9 mouse cellular contexts compared by ENCODE assay signal in the genomic region with DNA sequence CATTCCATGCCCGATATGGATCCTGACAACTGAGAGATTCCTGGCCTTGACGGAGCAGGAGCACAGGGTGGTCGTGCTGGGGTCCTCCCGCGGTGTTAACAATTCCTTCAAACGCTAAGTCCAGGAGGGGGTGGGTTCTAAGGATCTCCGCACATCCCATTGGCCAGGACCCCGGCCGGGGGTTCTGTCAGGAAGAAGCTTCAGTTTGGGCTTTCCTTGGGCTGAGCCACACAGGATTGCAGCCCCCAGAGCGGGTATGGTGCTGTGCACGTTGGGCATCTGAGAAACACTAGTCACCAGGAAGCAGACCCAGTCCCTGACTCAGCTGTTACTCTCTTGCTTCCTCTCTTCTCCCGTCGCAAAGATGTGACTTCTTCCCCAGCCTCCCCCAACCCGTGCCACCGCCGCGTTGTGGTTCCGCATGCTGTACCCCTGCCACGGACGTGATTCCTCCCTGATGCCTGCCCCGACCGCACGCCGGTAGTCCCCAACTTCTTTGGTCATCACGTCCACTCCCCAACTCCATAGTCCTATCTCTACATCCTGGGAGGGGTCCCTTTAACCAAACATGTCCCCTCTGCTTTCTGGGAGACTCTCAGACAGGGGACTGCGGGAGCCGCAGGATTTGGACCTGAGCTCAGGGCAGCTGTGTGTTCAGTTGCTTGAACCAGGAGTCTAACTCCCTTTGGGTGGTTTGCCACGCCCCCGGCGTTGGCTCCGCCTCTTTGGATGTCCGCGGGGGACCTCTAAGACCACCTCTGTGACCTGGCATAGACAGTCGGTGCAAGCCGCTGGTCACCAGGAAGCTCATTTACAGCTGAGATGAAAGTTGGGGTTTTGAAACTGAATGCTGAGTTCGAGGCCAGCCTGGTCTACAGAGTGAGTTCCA. TPM values are rescaled to one million over a fixed set of nuclear protein-coding genes. Genes with fewer than 3 reads are reported as not detected.
DNase-seq lines count a peak whose midpoint lies in the region; ATAC-seq lines count a peak whose summit lies in the region.
"Had no signal": no experiment of that assay in that cellular context is flagged by ENCODE, and none has a peak within 500 bp of the region (broad histone marks: within the 10 kb centered on the region; RNA-seq: fewer than 3 reads in every experiment).

No protein-coding gene starts in this region.

- H3K4me2 ChIP-seq in kidney, embryonic 15.5 days = peak overlapping the region; percentile 63
- H3K4me2 ChIP-seq in embryonic facial prominence, embryonic 14.5 days (ENCODE audit: low read depth, low read length) = peak overlapping the region; percentile 95
- peak overlapping the region; percentile 49 for H3K4me2 ChIP-seq in intestine, embryonic 14.5 days (ENCODE audit: low read length)
- H3K4me2 ChIP-seq in midbrain, embryonic 12.5 days (replicated peaks) = peak overlapping the region; percentile 66

- ATAC-seq in kidney, embryonic 15.5 days (replicated peaks; ENCODE audit: low FRiP score) = peak; percentile 7; the same call in 1 of the 2 replicates
- no peak for ATAC-seq in embryonic facial prominence, embryonic 14.5 days (ENCODE audit: low read depth)
- no peak for ATAC-seq in intestine, embryonic 14.5 days (replicated peaks; ENCODE audit: low FRiP score, low TSS enrichment, low read depth)
- no peak for ATAC-seq in midbrain, embryonic 12.5 days (ENCODE audit: low FRiP score, low read depth)
- ATAC-seq: Patski had no signal

- H3K9ac ChIP-seq in kidney, embryonic 15.5 days = peak overlapping the region; percentile 29; the same call in 1 of the 2 replicates
- peak overlapping the region; percentile 36; the same call in 1 of the 2 replicates for H3K9ac ChIP-seq in embryonic facial prominence, embryonic 14.5 days (ENCODE audit: low read depth, low read length)
- no peak overlapping the region for H3K9ac ChIP-seq in intestine, embryonic 14.5 days (ENCODE audit: low read length)
- H3K9ac ChIP-seq in midbrain, embryonic 12.5 days (replicated peaks) = peak overlapping the region; percentile 54; the same call in 1 of the 2 replicates

- peaks cover 45% of the 10 kb centered on the region for H3K27me3 ChIP-seq in kidney, embryonic 15.5 days
- H3K27me3 ChIP-seq in embryonic facial prominence, embryonic 14.5 days (replicated peaks; ENCODE audit: control insufficient read depth, insufficient read depth, low read length) = peaks cover 44% of the 10 kb centered on the region
- H3K27me3 ChIP-seq in intestine, embryonic 14.5 days (replicated peaks; ENCODE audit: control insufficient read depth, insufficient read depth, low read length) = peaks cover 46% of the 10 kb centered on the region
- H3K27me3 ChIP-seq in midbrain, embryonic 12.5 days = peaks cover 49% of the 10 kb centered on the region
- H3K27me3 ChIP-seq: Patski had no signal

- peaks cover 30% of the 10 kb centered on the region for H3K4me1 ChIP-seq in kidney, embryonic 15.5 days
- 0 out of 2 replicates have a peak, but pooled peaks cover 4% of the 10 kb centered on the region for H3K4me1 ChIP-seq in embryonic facial prominence, embryonic 14.5 days (ENCODE audit: control insufficient read depth, insufficient read depth, low read length)
- peaks cover 11% of the 10 kb centered on the region for H3K4me1 ChIP-seq in intestine, embryonic 14.5 days (replicated peaks; ENCODE audit: control insufficient read depth, insufficient read depth, low read length)
- peaks cover 32% of the 10 kb centered on the region for H3K4me1 ChIP-seq in midbrain, embryonic 12.5 days

- peak overlapping the region; percentile 31 for H3K4me3 ChIP-seq in kidney, embryonic 15.5 days (replicated peaks)
- peak overlapping the region; percentile 35 for H3K4me3 ChIP-seq in embryonic facial prominence, embryonic 14.5 days (ENCODE audit: low read depth, low read length)
- H3K4me3 ChIP-seq in intestine, embryonic 14.5 days (ENCODE audit: low read depth, low read length) = peak overlapping the region; percentile 27
- H3K4me3 ChIP-seq in midbrain, embryonic 12.5 days = peak overlapping the region; percentile 42

- no peaks in the 10 kb centered on the region for H3K9me3 ChIP-seq in kidney, embryonic 15.5 days (replicated peaks)
- peaks cover 6% of the 10 kb centered on the region; the same call in 1 of the 2 replicates for H3K9me3 ChIP-seq in embryonic facial prominence, embryonic 14.5 days (ENCODE audit: control insufficient read depth, low read length)
- H3K9me3 ChIP-seq in intestine, embryonic 14.5 days (ENCODE audit: control insufficient read depth, low read length) = no peaks in the 10 kb centered on the region
- no peaks in the 10 kb centered on the region for H3K9me3 ChIP-seq in midbrain, embryonic 12.5 days

- H3K36me3 ChIP-seq in kidney, embryonic 15.5 days = no peaks in the 10 kb centered on the region
- no peaks in the 10 kb centered on the region for H3K36me3 ChIP-seq in embryonic facial prominence, embryonic 14.5 days (ENCODE audit: control insufficient read depth, insufficient read depth, low read length)
- H3K36me3 ChIP-seq in intestine, embryonic 14.5 days (ENCODE audit: control insufficient read depth, insufficient read depth, low read length) = no peaks in the 10 kb centered on the region
- no peaks in the 10 kb centered on the region for H3K36me3 ChIP-seq in midbrain, embryonic 12.5 days

- no peak overlapping the region for H3K27ac ChIP-seq in kidney, embryonic 15.5 days
- no peak overlapping the region for H3K27ac ChIP-seq in embryonic facial prominence, embryonic 14.5 days (replicated peaks; ENCODE audit: low read depth, low read length)
- no peak overlapping the region for H3K27ac ChIP-seq in intestine, embryonic 14.5 days (ENCODE audit: low read depth)
- H3K27ac ChIP-seq in midbrain, embryonic 12.5 days (replicated peaks) = no peak overlapping the region; the same call in 1 of the 2 replicates

- no peak for DNase-seq in kidney, postnatal 25 days
- peak; percentile 31 for DNase-seq in NIH3T3 (ENCODE audit: low read depth)
- no peak for DNase-seq in embryonic facial prominence, embryonic 14.5 days (ENCODE audit: low spot score)
- peak; percentile 65 for DNase-seq in intestine, embryonic 14.5 days (ENCODE audit: low spot score)
- DNase-seq in adrenal gland, postnatal 36 days = no peak
- DNase-seq in MN1 (ENCODE audit: low spot score) = no peak

- 5% methylated on average over 36 of the region's 36 CpGs for WGBS in kidney, embryonic 15.5 days
- WGBS in embryonic facial prominence, embryonic 14.5 days = 5% methylated on average over 33 of the region's 36 CpGs
- 6% methylated on average over 36 of the region's 36 CpGs for WGBS in intestine, embryonic 14.5 days
- 4% methylated on average over 36 of the region's 36 CpGs for WGBS in midbrain, embryonic 12.5 days

RNA-seq across cellular contexts. Expression of a gene that starts 1.7 kb away (rescaled TPM):
- polyA plus RNA-seq in kidney, embryonic 15.5 days (2015; fragmentation: Nextera tagmentation; extraction: Ambion mirVana) = 0.62 and 0.86 TPM in 2 replicates
- 0.59 and 0.70 TPM in 2 replicates for polyA plus RNA-seq in embryonic facial prominence, embryonic 14.5 days (2014; fragmentation: Nextera tagmentation; extraction: Ambion mirVana)
- 0.57 and 0.66 TPM in 2 replicates for polyA plus RNA-seq in intestine, embryonic 14.5 days (2014; fragmentation: Nextera tagmentation; extraction: Ambion mirVana)
- 1.4 and 2.5 TPM in 2 replicates for polyA plus RNA-seq in midbrain, embryonic 12.5 days (2016; fragmentation: Nextera tagmentation; extraction: Ambion mirVana)
- total RNA-seq in adrenal gland, postnatal 36 days (2021) = 1 to 10 TPM in 1 of 2 experiments, under 1 TPM in 1; 0.23 to 1.0 TPM

RNA-seq across cellular contexts. Expression of a gene that starts 13.0 kb away (rescaled TPM):
- polyA plus RNA-seq in kidney, embryonic 15.5 days (2015; fragmentation: Nextera tagmentation; extraction: Ambion mirVana) = 89.6 and 93.8 TPM in 2 replicates
- polyA plus RNA-seq in embryonic facial prominence, embryonic 14.5 days (2014; fragmentation: Nextera tagmentation; extraction: Ambion mirVana) = 93.5 and 94.0 TPM in 2 replicates
- 111 and 117 TPM in 2 replicates for polyA plus RNA-seq in intestine, embryonic 14.5 days (2014; fragmentation: Nextera tagmentation; extraction: Ambion mirVana)
- 81.7 and 83.7 TPM in 2 replicates for polyA plus RNA-seq in midbrain, embryonic 12.5 days (2016; fragmentation: Nextera tagmentation; extraction: Ambion mirVana)
- total RNA-seq in adrenal gland, postnatal 36 days (2021) = 10 to 100 TPM; 42.0 to 42.9 TPM

RNA-seq across cellular contexts. Expression of a gene that starts 13.0 kb away (rescaled TPM):
- polyA plus RNA-seq in kidney, embryonic 15.5 days (2015; fragmentation: Nextera tagmentation; extraction: Ambion mirVana) = 110 and 121 TPM in 2 replicates
- polyA plus RNA-seq in embryonic facial prominence, embryonic 14.5 days (2014; fragmentation: Nextera tagmentation; extraction: Ambion mirVana) = 96.3 and 109 TPM in 2 replicates
- polyA plus RNA-seq in intestine, embryonic 14.5 days (2014; fragmentation: Nextera tagmentation; extraction: Ambion mirVana) = 90.5 and 106 TPM in 2 replicates
- polyA plus RNA-seq in midbrain, embryonic 12.5 days (2016; fragmentation: Nextera tagmentation; extraction: Ambion mirVana) = 131 and 135 TPM in 2 replicates
- total RNA-seq in adrenal gland, postnatal 36 days (2021) = 10 to 100 TPM; 52.8 to 57.9 TPM

RNA-seq across cellular contexts. Expression of a gene that starts 56.7 kb away (rescaled TPM):
- 0.39 and 0.40 TPM in 2 replicates for polyA plus RNA-seq in kidney, embryonic 15.5 days (2015; fragmentation: Nextera tagmentation; extraction: Ambion mirVana)
- polyA plus RNA-seq in embryonic facial prominence, embryonic 14.5 days (2014; fragmentation: Nextera tagmentation; extraction: Ambion mirVana) = 2.1 and 3.1 TPM in 2 replicates
- polyA plus RNA-seq in intestine, embryonic 14.5 days (2014; fragmentation: Nextera tagmentation; extraction: Ambion mirVana) = 0.12 and 0.16 TPM in 2 replicates
- polyA plus RNA-seq in midbrain, embryonic 12.5 days (2016; fragmentation: Nextera tagmentation; extraction: Ambion mirVana) = 0.10 and 0.22 TPM in 2 replicates
- total RNA-seq in adrenal gland, postnatal 36 days (2021) = not detected

Comparison
In these comparisons a context has a peak if more than half of its experiments do, and no peak if none do; other contexts are left out.
1. DNase-seq: peak in NIH3T3 (single experiment) and intestine, embryonic 14.5 days (single experiment); none in kidney, postnatal 25 days (0 of 2), embryonic facial prominence, embryonic 14.5 days (single experiment), adrenal gland, postnatal 36 days (0 of 2) and MN1 (single experiment).
2. Peak in every context shown above with its lines, with median percentiles within 50 percentile points of each other: H3K4me2 ChIP-seq and H3K4me3 ChIP-seq.